Mouse (Mus musculus): Measurements from ENCODE around the gene Irf3. TPM values are rescaled to one million over a fixed set of nuclear protein-coding genes. Genes with fewer than 3 reads are reported as not detected.

Gene Irf3
- total RNA-seq, 1 experiment from 2014 or later: 129 TPM

DNA sequence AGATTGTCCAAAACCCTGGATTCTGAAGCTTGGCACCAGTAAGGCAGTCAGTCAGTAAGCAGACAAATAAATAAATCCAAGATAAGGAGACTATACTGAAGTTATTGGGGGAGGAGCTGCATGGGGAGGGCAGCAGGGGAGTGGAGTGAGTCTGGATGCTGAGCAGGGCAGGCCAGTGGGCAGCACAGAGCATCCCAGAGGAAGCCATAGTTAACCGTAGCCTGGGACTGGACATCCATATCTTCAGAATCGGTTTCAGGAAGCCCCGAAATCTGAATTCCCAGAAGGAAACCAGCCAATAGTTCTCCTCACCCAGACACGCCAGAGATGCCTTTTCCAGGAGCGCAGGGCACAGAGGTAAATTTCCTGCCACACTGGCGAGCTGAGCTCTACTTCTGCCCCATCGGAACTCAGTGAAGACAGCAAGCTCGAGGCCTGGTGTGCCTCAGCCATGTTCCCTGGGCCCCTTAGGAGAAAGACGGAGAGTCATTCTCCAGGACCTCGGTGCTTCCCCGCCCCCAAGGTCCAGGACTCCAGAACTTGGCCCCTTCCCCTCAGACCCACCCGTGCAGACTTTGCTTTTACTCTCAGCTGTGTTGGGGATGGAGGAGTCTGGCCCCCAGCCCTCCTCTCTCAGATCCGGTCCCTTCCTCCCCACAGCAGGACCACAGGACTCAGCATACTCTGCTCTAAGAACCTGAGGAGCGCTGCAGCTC lies 23.9 kb upstream of the Irf3 start:
- ATAC-seq (replicated peaks; ENCODE audit: low read depth, poor library complexity, severe bottlenecking): no peak

DNA sequence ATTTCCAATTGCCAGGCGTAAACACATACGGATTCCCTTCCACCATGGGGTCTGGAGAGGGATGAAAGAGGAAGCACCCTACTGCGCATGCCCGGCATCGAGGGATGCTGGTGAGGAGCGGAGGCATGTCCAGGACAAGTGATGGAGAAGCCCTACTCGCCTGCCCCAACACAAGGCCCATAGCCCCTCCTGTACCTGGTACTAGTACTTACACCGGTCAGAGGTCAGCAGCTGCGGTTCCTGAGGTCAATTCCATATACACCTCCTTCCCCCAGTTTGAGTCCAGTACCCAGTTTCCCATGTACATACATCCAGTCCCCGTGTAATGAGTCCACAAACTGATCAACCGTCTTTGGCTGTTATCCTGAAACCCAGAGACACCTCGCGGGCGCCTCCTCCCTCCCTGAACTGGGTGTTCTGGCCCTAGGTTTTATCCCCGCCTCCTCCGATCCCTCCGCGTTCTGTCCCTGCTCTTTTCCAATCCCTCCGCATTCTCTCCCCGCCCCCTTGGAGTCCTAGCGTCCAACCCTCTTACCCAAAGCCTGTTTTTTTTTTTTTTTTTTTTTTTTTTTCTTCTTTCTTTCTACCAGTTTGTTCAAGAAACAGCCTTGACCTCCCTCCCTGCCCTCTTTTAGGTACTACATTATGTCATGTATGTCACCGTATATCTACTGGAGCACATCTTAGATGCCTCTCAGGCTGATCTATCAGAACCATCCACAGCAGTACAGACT lies 22.9 kb upstream of the Irf3 start, which contains the start of gene Cpt1c:
Gene Cpt1c, minus strand, starts transcription at position 469 of the 734 bp plus-strand sequence.
- peak; percentile 45; the same call in 1 of the 2 replicates for ATAC-seq (replicated peaks; ENCODE audit: low read depth, poor library complexity, severe bottlenecking)

- no peak for ATAC-seq (replicated peaks; ENCODE audit: low read depth, poor library complexity, severe bottlenecking)
These were observed 22.4 kb upstream of the Irf3 start for GRCm38 (mm10) chr7:44975117-44975419.

GRCm38 (mm10) chr7:44978300-44978699 lies 19.1 kb upstream of the Irf3 start:
- ATAC-seq (replicated peaks; ENCODE audit: low read depth, poor library complexity, severe bottlenecking): no peak

- ATAC-seq (replicated peaks; ENCODE audit: low read depth, poor library complexity, severe bottlenecking): no peak
These were observed 15.9 kb upstream of the Irf3 start for GRCm38 (mm10) chr7:44981539-44981938.

- peak; percentile 27; the same call in 1 of the 2 replicates for ATAC-seq (replicated peaks; ENCODE audit: low read depth, poor library complexity, severe bottlenecking)
These were observed 14.4 kb upstream of the Irf3 start for GRCm38 (mm10) chr7:44983085-44983484.

DNA sequence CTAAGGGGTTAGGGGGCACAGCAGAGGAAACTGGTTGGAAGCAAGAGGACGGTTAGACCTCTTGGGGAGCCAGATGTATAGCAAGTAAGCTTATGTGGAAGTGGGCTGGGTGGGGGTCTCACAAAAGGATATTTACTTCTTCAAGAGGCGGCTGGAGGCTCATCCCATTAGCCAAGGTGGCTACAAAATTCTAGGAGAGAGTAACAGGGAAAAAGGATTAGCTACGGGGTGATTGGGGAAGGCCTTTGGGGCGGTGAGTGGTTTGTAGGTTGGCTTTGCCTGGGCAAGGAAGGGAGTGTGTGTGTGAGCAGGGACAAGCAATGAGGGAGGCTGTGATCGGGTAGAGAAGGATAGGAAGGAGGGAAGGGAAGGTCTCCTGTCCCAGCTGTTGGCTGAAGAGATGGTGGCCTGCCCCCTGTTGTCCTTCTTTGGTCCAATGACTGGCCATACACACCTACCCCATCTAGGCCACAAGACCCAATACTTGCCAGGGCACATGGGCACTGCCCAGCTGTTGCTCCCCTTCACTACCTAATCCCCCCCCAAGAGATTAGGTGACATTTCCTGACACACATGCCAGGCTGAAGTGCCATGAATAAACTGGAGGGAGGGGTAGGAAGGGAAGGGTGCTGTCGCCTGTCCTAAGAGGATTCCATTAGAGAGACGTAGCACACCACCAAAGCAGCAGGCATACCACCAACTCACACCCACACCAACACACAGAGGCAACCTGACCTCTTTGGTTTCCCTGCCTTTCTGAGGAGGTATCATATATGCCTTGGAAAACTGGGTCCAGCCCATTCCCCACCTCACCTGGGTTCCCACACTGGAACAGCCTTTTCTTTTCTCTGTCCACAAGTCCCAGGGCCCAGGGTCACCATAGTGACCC lies 13.3 kb upstream of the Irf3 start:
- no peak for ATAC-seq (replicated peaks; ENCODE audit: low read depth, poor library complexity, severe bottlenecking)

GRCm38 (mm10) chr7:44984833-44985164 lies 12.6 kb upstream of the Irf3 start:
- no peak for ATAC-seq (replicated peaks; ENCODE audit: low read depth, poor library complexity, severe bottlenecking)

DNA sequence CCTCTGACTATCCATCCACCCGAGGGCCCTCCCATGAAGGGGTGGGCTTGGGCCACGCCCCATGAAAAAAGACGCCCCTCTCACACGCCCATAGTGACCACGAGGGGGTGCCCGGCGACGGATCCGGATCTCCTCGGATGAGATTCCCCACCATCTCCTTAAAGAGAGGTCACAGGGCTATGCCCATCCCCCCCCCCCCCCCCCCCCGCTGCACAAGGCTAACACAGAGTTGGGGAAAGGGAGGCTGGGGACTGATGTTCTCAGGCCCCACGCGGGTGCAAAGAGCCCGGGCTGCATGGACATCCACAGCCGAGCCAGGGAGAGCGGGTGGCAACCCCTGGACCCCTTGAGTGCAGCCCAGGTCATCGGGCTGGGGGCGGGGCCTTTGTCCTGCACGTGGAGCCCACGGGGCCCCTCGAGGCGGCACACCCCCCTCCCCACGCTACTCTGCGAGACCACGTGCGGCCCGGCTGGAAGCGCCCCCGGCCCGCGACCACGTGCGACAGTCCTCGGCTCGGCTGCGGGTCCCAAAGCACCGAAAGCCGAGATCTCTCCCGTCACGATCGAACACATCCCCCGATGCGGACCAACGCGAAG lies 11.8 kb upstream of the Irf3 start:
- ATAC-seq (replicated peaks; ENCODE audit: low read depth, poor library complexity, severe bottlenecking): peak; percentile 24

GRCm38 (mm10) chr7:44986192-44986878 lies 11.1 kb upstream of the Irf3 start, which contains the start of gene Prmt1:
Prmt1 (minus strand) TSS chr7:44986568.
- ATAC-seq (replicated peaks; ENCODE audit: low read depth, poor library complexity, severe bottlenecking): peak; percentile 85

DNA sequence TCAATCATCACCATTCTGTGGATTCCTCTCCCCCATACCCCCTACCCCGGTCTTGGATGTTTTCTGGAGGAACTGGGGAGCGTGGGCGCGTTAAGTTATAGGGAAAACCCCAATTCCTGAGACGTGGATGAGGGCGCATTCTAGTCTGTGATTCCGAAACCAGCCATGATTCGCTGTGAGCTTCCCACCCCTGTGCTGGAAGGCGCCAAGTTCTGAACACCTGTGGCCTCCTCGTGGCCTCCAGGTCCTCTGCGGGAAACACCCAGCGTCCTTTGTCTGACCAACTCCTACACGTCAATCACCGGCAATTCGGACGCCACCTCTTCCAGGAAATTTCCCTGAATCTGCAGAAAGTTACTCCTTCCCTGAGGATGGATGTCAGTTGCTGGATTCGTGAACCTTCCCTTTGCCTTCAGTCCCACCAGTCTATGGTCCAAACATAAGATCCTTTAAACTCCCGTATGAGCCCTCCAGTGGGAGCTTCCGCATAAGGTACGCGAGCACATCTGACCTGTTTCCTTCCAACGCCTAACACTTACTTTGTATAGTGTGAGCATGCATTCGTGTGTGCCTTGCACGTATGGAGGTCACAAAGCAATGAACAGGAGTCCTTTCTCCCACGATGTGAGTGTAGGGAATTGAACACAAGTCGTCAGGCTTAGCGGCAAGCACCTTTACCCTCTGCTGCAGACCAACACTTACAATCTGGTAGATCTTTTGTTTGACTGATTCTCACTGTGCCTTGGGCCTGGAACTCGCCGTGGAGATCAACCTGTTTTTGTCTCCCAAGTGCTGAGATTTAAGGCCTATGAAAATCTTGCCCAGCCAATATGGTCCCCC lies 10.3 kb upstream of the Irf3 start:
- peak; percentile 7 for ATAC-seq (replicated peaks; ENCODE audit: low read depth, poor library complexity, severe bottlenecking)

- ATAC-seq (replicated peaks; ENCODE audit: low read depth, poor library complexity, severe bottlenecking): no peak
These were observed 776 bp upstream of the Irf3 start for GRCm38 (mm10) chr7:44996672-44997071.

DNA sequence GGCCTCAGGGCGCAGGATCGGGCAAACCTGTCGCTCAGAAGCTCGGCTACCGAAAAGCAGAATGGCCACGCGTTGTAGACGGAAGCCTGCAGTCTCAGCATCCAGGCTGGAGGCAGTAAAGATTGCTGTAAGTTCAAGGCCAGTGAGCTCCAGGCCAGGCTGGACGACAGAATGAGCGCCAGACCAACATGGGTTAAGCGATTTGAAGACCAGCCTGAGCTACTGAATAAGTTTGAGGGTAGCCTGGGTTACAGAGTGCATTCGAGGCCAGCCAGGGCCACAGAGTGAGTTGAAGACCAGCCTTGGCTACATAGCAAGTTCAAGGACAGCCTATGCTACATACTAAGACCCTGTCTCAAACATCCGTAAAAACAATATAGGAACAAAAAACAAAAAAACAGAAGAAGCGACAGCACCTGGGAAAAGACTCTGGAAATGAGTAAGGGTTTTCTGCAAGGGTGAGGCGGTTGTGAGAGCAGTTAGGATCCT lies 536 bp downstream of the Irf3 start:
- no peak; the same call in 1 of the 2 replicates for ATAC-seq (replicated peaks; ENCODE audit: low read depth, poor library complexity, severe bottlenecking)

DNA sequence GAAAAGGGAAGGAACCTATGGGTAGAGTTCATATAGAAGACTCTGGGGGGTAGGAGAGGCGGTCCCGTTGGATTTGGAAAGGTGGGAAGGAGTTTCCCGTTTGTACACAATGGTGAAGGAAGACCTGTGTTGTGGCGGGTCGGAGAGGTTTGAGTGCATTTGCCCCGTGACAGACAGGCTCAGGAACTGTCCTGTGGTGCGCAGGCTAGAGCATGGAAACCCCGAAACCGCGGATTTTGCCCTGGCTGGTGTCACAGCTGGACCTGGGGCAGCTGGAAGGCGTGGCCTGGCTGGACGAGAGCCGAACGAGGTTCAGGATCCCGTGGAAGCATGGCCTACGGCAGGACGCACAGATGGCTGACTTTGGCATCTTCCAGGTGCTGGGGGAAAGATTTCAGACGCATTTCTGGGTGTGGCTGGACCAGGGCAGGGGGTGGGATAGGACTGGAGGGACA lies 1.1 kb downstream of the Irf3 start, which contains the start of gene Bcl2l12:
Gene Bcl2l12, minus strand, starts transcription at position 212 of the 455 bp plus-strand sequence.
- ATAC-seq (replicated peaks; ENCODE audit: low read depth, poor library complexity, severe bottlenecking): peak; percentile 20

DNA sequence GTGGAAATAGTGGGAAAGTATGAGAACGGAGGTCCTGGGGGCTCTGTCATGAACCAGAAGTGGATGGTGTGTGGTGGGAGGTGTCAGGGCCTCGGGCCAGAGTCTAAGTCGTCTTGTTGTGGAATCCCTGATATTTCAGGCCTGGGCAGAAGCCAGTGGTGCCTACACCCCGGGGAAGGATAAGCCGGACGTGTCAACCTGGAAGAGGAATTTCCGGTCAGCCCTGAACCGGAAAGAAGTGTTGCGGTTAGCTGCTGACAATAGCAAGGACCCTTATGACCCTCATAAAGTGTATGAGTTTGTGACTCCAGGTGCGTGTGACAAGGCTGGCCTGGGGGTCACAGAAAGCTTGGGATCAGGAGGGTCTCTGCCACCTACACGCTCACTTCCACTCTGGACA lies 2.3 kb downstream of the Irf3 start:
- ATAC-seq (replicated peaks; ENCODE audit: low read depth, poor library complexity, severe bottlenecking): no peak

DNA sequence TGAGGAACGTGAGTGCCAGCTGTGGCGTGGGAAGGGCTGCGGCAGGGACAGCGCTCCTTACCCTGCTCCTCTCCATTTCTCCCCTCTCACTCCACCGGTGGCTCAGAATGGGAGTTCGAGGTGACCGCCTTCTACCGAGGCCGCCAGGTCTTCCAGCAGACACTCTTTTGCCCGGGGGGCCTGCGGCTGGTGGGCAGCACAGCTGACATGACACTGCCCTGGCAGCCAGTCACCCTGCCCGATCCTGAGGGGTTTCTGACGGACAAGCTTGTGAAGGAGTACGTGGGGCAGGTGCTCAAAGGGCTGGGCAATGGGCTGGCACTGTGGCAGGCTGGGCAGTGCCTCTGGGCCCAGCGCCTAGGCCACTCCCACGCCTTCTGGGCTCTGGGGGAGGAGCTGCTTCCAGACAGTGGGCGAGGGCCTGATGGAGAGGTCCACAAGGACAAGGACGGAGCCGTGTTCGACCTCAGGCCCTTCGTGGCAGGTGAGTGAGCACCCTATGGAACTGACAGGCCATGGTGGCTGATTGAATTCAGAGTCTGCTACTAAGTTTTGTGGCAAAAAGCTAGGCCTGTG lies 3.2 kb downstream of the Irf3 start:
- no peak for ATAC-seq (replicated peaks; ENCODE audit: low read depth, poor library complexity, severe bottlenecking)

- ATAC-seq (replicated peaks; ENCODE audit: low read depth, poor library complexity, severe bottlenecking): no peak
These were observed 5.0 kb downstream of the Irf3 start for GRCm38 (mm10) chr7:45002440-45002839.

DNA sequence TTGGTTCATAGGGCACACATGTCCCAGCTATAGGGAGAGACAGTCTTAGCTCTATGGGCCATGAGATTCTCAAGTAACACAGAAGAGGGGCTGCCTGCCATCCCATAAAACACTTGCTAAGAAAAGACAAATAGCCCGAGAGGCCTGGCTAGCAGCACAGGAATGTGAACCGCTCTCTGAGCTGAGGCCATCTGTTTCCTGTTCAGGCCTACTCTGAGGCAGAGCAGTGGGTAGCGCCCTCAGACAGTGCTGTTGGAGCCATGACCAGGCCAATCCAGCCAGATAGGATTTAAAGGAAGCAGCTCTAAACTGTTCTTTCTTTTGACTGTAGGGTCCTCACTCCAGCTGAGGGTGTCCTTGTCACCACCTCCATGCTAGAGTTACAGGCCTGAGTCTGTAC lies 7.1 kb downstream of the Irf3 start:
- peak; percentile 33; the same call in 1 of the 2 replicates for ATAC-seq (replicated peaks; ENCODE audit: low read depth, poor library complexity, severe bottlenecking)
